Mouse (Mus musculus): ENCODE measurements around the gene Cst11. TPM values are rescaled to one million over a fixed set of nuclear protein-coding genes. Genes with fewer than 3 reads are reported as not detected.
A peak's percentile ranks its signal among the peaks of the same experiment; 100 is the strongest.

The Cst11 gene
- total and polyA plus RNA-seq, 3 experiments, result not detected

DNA sequence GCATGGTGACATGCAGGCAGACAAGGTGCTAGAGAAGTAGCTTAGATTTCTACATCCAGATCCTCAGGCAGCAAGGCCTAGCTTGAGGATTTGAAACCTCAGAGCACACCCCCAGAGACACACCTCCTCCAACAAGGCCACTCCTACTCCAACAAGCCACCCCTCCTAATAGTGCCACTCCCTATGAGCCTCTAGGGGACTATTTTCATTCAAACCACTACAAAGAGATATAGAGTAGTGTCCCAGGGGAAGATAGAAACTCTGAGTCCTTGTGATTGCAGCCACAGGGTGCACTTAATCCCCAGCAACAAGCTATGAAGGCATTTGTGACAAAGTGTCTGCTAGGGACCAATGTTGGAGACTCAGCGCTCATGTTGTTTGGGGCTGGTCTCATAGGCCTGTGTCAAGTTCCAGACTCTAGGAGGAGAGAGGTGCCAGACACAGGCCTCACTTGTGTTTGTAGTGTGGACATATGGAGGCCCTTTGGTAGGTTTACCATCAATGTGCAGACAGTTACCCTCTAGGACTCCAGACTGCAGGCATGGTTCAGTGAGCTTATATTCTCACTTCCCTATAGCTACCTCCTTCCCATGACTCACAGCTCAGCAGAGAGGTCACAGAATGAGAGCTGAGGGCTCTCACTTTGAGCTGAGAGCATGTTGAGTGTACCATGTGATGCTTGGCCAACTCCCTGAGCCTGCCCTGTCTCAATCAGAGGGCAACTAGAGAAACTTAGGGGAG, 7.5 kb downstream of the Cst11 start:
- Histone ChIP-seq H3K27me3 (replicated peaks) (no peaks in the 10 kb centered on the region), H3K36me3 (replicated peaks in 1 of 2; ENCODE audit: control insufficient read depth in 1 of 2, insufficient read depth in 1 of 2, low read length in 1 of 2) (no peaks in the 10 kb centered on the region), H3K27ac (ENCODE audit: insufficient read depth, low read depth) (peak overlapping the region; percentile 83), H3K9me3 (replicated peaks; ENCODE audit: low read length) (no peaks in the 10 kb centered on the region), H3K4me2 (ENCODE audit: insufficient read depth, low read depth, poor library complexity, severe bottlenecking) (0 out of 2 replicates have a peak overlapping the region, but pooled peaks have one; percentile 4), H3K9ac (ENCODE audit: insufficient read depth, low read depth) (0 out of 2 replicates have a peak overlapping the region, but pooled peaks have one; percentile 5), H3K4me1 (ENCODE audit: control insufficient read depth in 1 of 2, insufficient read depth in 2 of 2) (peaks cover 0 to 15% of the 10 kb centered on the region in 2 experiments; a peak in 3 of 4 replicates), H3K79me2 (replicated peaks; ENCODE audit: control insufficient read depth, extremely low read depth, insufficient read depth, poor library complexity, severe bottlenecking) (no peaks in the 10 kb centered on the region), H3K4me3 (replicated peaks in 1 of 3; ENCODE audit: low read depth in 2 of 3, low read length in 2 of 3, poor library complexity in 1 of 3) (no peak overlapping the region)
- DNase-seq (ENCODE audit: extremely low read depth), result peak; percentile 90
- in situ Hi-C loops (cut with MboI; ENCODE audit: low pct_ligation_motif_present, low pct_unique_long_range_greater_than_20kb, low sequenced_read_pairs), result no loop called here
- TF ChIP-seq ELF1 (IDR thresholded peaks at IDR 0.05; ENCODE audit: low read depth, low read length), result peak; percentile 46
- TF ChIP-seq SIN3A (IDR thresholded peaks at IDR 0.05; ENCODE audit: low read length), result peak; percentile 78
- peak; percentile 88 for TF ChIP-seq MYC (IDR thresholded peaks at IDR 0.05; ENCODE audit: low read depth, low read length)
- no peak for TF ChIP-seq ZNF384 (IDR thresholded peaks at IDR 0.05; ENCODE audit: low read depth, low read length)
- peak; percentile 73 for TF ChIP-seq USF1 (IDR thresholded peaks at IDR 0.05; ENCODE audit: low read depth, low read length)
- TF ChIP-seq IRF4 (IDR thresholded peaks at IDR 0.05; ENCODE audit: low read depth, low read length), result peak; percentile 95
- peak; percentile 58 for TF ChIP-seq MXI1 (IDR thresholded peaks at IDR 0.05; ENCODE audit: low read depth, low read length)
- TF ChIP-seq JUND (conservative IDR thresholded peaks at IDR 0.05; ENCODE audit: low read depth, low read length), result peak; percentile 78
- TF ChIP-seq NRF1 (IDR thresholded peaks at IDR 0.05; ENCODE audit: low read depth, low read length), result no peak
- peak; percentile 54; the same call in 1 of the 2 replicates for TF ChIP-seq TCF12 (IDR thresholded peaks at IDR 0.05; ENCODE audit: low read depth, low read length)
- TF ChIP-seq ZKSCAN1 (IDR thresholded peaks at IDR 0.05; ENCODE audit: borderline replicate concordance, low read depth, low read length), result no peak
- TF ChIP-seq POLR2A (IDR thresholded peaks at IDR 0.05; ENCODE audit: low read depth, low read length), result peak; percentile 30; the same call in 1 of the 2 replicates
- TF ChIP-seq EP300 (IDR thresholded peaks at IDR 0.05; ENCODE audit: low read length), result peak; percentile 96
- 0 out of 2 replicates have a peak, but pooled peaks have one; percentile 28 for TF ChIP-seq ZMIZ1 (IDR thresholded peaks at IDR 0.05; ENCODE audit: low read depth, low read length)
- peak; percentile 46; the same call in 1 of the 2 replicates for TF ChIP-seq NELFE (IDR thresholded peaks at IDR 0.05; ENCODE audit: low read depth, low read length)
- TF ChIP-seq CHD1 (IDR thresholded peaks at IDR 0.05; ENCODE audit: low read depth, low read length), result 0 out of 2 replicates have a peak, but pooled peaks have one; percentile 55
- peak; percentile 69 for TF ChIP-seq ETS1 (conservative IDR thresholded peaks at IDR 0.05; ENCODE audit: low read depth, low read length)
- TF ChIP-seq KAT2A (IDR thresholded peaks at IDR 0.05; ENCODE audit: insufficient replicate concordance, low read length), result peak; percentile 44; the same call in 1 of the 2 replicates
- no peak for TF ChIP-seq CTCF (conservative IDR thresholded peaks at IDR 0.05 in 1 of 2, IDR thresholded peaks at IDR 0.05 in 1 of 2; ENCODE audit: low read depth in 2 of 2, low read length in 2 of 2)
- TF ChIP-seq MAX (IDR thresholded peaks at IDR 0.05; ENCODE audit: low read length), result peak; percentile 84
- no peak for TF ChIP-seq UBTF (IDR thresholded peaks at IDR 0.05; ENCODE audit: low read depth, low read length)
- peak; percentile 63; the same call in 1 of the 2 replicates for TF ChIP-seq MEF2A (IDR thresholded peaks at IDR 0.05; ENCODE audit: borderline replicate concordance, low read depth, low read length)
- TF ChIP-seq JUN (IDR thresholded peaks at IDR 0.05; ENCODE audit: insufficient read depth, low read depth, low read length), result peak; percentile 51; the same call in 1 of the 2 replicates
- TF ChIP-seq CHD2 (IDR thresholded peaks at IDR 0.05; ENCODE audit: low read length), result peak; percentile 67
- no peak for TF ChIP-seq POLR2AphosphoS2 (IDR thresholded peaks at IDR 0.05; ENCODE audit: low read depth, low read length)
- TF ChIP-seq ZC3H11A (IDR thresholded peaks at IDR 0.05; ENCODE audit: low read depth, low read length), result no peak
- TF ChIP-seq E2F4 (IDR thresholded peaks at IDR 0.05; ENCODE audit: insufficient replicate concordance, low read depth, low read length), result peak; percentile 57; the same call in 1 of the 2 replicates
- peak; percentile 73; the same call in 1 of the 2 replicates for TF ChIP-seq TBP (conservative IDR thresholded peaks at IDR 0.05; ENCODE audit: low read depth, low read length)
- no peak for TF ChIP-seq HCFC1 (IDR thresholded peaks at IDR 0.05; ENCODE audit: low read depth, low read length)
- no peak for TF ChIP-seq SMC3 (IDR thresholded peaks at IDR 0.05; ENCODE audit: low read depth, low read length)
- peak; percentile 18; the same call in 1 of the 2 replicates for TF ChIP-seq RCOR1 (conservative IDR thresholded peaks at IDR 0.05; ENCODE audit: low read depth, low read length)
- no peak for TF ChIP-seq MAZ (IDR thresholded peaks at IDR 0.05; ENCODE audit: low read depth, low read length)
- peak; percentile 47; the same call in 1 of the 2 replicates for TF ChIP-seq MAFK (IDR thresholded peaks at IDR 0.05; ENCODE audit: insufficient replicate concordance, low read length)
- TF ChIP-seq USF2 (conservative IDR thresholded peaks at IDR 0.05; ENCODE audit: low read depth, low read length), result peak; percentile 63
- no peak for TF ChIP-seq PAX5 (IDR thresholded peaks at IDR 0.05; ENCODE audit: low read length)
- TF ChIP-seq BHLHE40 (IDR thresholded peaks at IDR 0.05; ENCODE audit: low read depth, low read length), result peak; percentile 66
- TF ChIP-seq RAD21 (IDR thresholded peaks at IDR 0.05; ENCODE audit: low read depth, low read length), result no peak; the same call in 1 of the 2 replicates
- TF ChIP-seq GABPA (IDR thresholded peaks at IDR 0.05; ENCODE audit: insufficient replicate concordance, low read depth, low read length), result no peak
- dilution Hi-C loops (cut with MboI; ENCODE audit: extremely low pct_ligation_motif_present, extremely low pct_unique_long_range_greater_than_20kb, low sequenced_read_pairs), result no loop called here
